Mouse (Mus musculus) stomach, embryonic 15.5 days (tissue): ENCODE measurements at regions not wholly inside any gene's neighbourhood (a gene's known extent, or its start where the extent isn't known, plus 50 kb on each side); places are given as distances from the start of the nearest gene placed in this dataset.
A peak's percentile ranks its signal among the peaks of the same experiment; 100 is the strongest.
"Not testable (repeated sequence)": the region's sequence is repeated elsewhere in the genome, so short reads cannot be mapped to it uniquely, and the experiment has no call there.

Source experiments
- ATAC-seq: fragments of 200-750 bp; cut with Nextera tagmentation; 2 replicates; pipeline ENCODE4 v1.8.0; 2017; ENCODE audit warnings: low read depth, moderate number of reproducible peaks, moderate TSS enrichment; ENCODE audit not compliant: insufficient read depth, low FRiP score
- H3K27ac ChIP-seq: fragments of 300-500 bp; sonication (generic); 2 replicates; pipeline ENCODE4 v1.5.1; 2015; ENCODE audit warnings: mild to moderate bottlenecking, inconsistent platforms
- H3K27me3 ChIP-seq: fragments of 300-500 bp; sonication (generic); replicated peaks from 2 replicates; pipeline ENCODE4 v1.6.1; 2015; ENCODE audit warnings: inconsistent platforms
- H3K36me3 ChIP-seq: fragments of 300-500 bp; sonication (generic); 2 replicates; pipeline ENCODE4 v1.6.1; 2015; ENCODE audit warnings: inconsistent platforms
- H3K4me1 ChIP-seq: fragments of 300-500 bp; sonication (generic); 2 replicates; pipeline ENCODE4 v1.6.1; 2015; ENCODE audit warnings: inconsistent platforms
- H3K4me2 ChIP-seq: fragments of 300-500 bp; sonication (generic); 2 replicates; pipeline ENCODE4 v1.6.1; 2015; ENCODE audit warnings: mild to moderate bottlenecking, inconsistent platforms
- H3K4me3 ChIP-seq: fragments of 300-500 bp; sonication (generic); replicated peaks from 2 replicates; pipeline ENCODE4 v1.5.1; 2015; ENCODE audit warnings: inconsistent platforms
- H3K9ac ChIP-seq: fragments of 300-500 bp; sonication (generic); 2 replicates; pipeline ENCODE4 v1.6.1; 2015; ENCODE audit warnings: inconsistent platforms
- H3K9me3 ChIP-seq: fragments of 300-500 bp; sonication (generic); 2 replicates; pipeline ENCODE4 v1.6.1; 2016; ENCODE audit warnings: inconsistent platforms
- WGBS: fragments of 180-500 bp; shearing (Covaris S2); methylation state at CpG from one replicate; pipeline ENCODE4 v1.1.7; 2015; 5-methylcytosine and 5-hydroxymethylcytosine counted together

GRCm38 (mm10) chr17:55036142-55036541, 409.0 kb upstream of the St6gal2 start:
- Histone ChIP-seq H3K27me3 (no peaks in the 10 kb centered on the region), H3K9ac (no peak overlapping the region), H3K4me2 (no peak overlapping the region), H3K36me3 (no peaks in the 10 kb centered on the region), H3K4me1 (no peaks in the 10 kb centered on the region), H3K9me3 (no peaks in the 10 kb centered on the region), H3K4me3 (no peak overlapping the region), H3K27ac (no peak overlapping the region)
- ATAC-seq, result no peak

- ATAC-seq, result not testable (repeated sequence)
These were observed 405.0 kb upstream of the St6gal2 start for GRCm38 (mm10) chr17:55040216-55040615.

GRCm38 (mm10) chr17:55068420-55068819, 376.8 kb upstream of the St6gal2 start:
- no peaks in the 10 kb centered on the region for H3K36me3 ChIP-seq
- H3K4me2 ChIP-seq, result no peak overlapping the region
- ATAC-seq, result no peak
- 80% methylated on average over 3 of the region's 3 CpGs for WGBS
- no peaks in the 10 kb centered on the region for H3K4me1 ChIP-seq
- H3K9me3 ChIP-seq, result no peaks in the 10 kb centered on the region
- H3K27ac ChIP-seq, result no peak overlapping the region
- no peak overlapping the region for H3K9ac ChIP-seq
- no peaks in the 10 kb centered on the region for H3K27me3 ChIP-seq
- no peak overlapping the region for H3K4me3 ChIP-seq

More at GRCm38 (mm10) chr17:55040216-55040615, 405.0 kb upstream of the St6gal2 start:
- not testable (repeated sequence) for H3K27me3 ChIP-seq, H3K9me3 ChIP-seq, H3K27ac ChIP-seq, H3K9ac ChIP-seq, H3K36me3 ChIP-seq, H3K4me3 ChIP-seq, H3K4me1 ChIP-seq, H3K4me2 ChIP-seq
- 63% methylated on average over 1 of the region's 1 CpGs for WGBS

- no peak overlapping the region for H3K27ac ChIP-seq
- H3K36me3 ChIP-seq, result no peaks in the 10 kb centered on the region
- H3K4me1 ChIP-seq, result no peaks in the 10 kb centered on the region
- no peaks in the 10 kb centered on the region; the same call in 1 of the 2 replicates for H3K9me3 ChIP-seq
- H3K4me3 ChIP-seq, result no peak overlapping the region
- H3K9ac ChIP-seq, result no peak overlapping the region
- H3K27me3 ChIP-seq, result no peaks in the 10 kb centered on the region
- ATAC-seq, result no peak
- 79% methylated on average over 6 of the region's 6 CpGs for WGBS
- no peak overlapping the region for H3K4me2 ChIP-seq
These were observed 361.7 kb upstream of the St6gal2 start for GRCm38 (mm10) chr17:55083357-55084099.

GRCm38 (mm10) chr17:55090661-55091252, 354.4 kb upstream of the St6gal2 start:
- Histone ChIP-seq H3K27ac (no peak overlapping the region), H3K4me2 (no peak overlapping the region), H3K9ac (no peak overlapping the region), H3K36me3 (no peaks in the 10 kb centered on the region), H3K4me1 (no peaks in the 10 kb centered on the region), H3K27me3 (no peaks in the 10 kb centered on the region), H3K9me3 (no peaks in the 10 kb centered on the region), H3K4me3 (no peak overlapping the region)
- 35% methylated on average over 2 of the region's 2 CpGs for WGBS
- peak; percentile 43; the same call in 1 of the 2 replicates for ATAC-seq

- 66% methylated on average over 2 of the region's 2 CpGs for WGBS
- H3K9ac ChIP-seq, result no peak overlapping the region
- H3K4me2 ChIP-seq, result no peak overlapping the region
- H3K36me3 ChIP-seq, result no peaks in the 10 kb centered on the region
- H3K9me3 ChIP-seq, result no peaks in the 10 kb centered on the region
- H3K4me1 ChIP-seq, result no peaks in the 10 kb centered on the region
- no peak overlapping the region for H3K27ac ChIP-seq
- no peak for ATAC-seq
- H3K27me3 ChIP-seq, result no peaks in the 10 kb centered on the region
- no peak overlapping the region for H3K4me3 ChIP-seq
These were observed 341.7 kb upstream of the St6gal2 start for GRCm38 (mm10) chr17:55103470-55103869.

GRCm38 (mm10) chr17:55124846-55125245, 320.3 kb upstream of the St6gal2 start:
- Histone ChIP-seq H3K9me3 (no peaks in the 10 kb centered on the region), H3K4me2 (no peak overlapping the region), H3K36me3 (no peaks in the 10 kb centered on the region), H3K27me3 (no peaks in the 10 kb centered on the region), H3K4me3 (no peak overlapping the region), H3K4me1 (no peaks in the 10 kb centered on the region), H3K27ac (no peak overlapping the region), H3K9ac (no peak overlapping the region)
- no peak for ATAC-seq
- WGBS, result 62% methylated on average over 1 of the region's 1 CpGs

GRCm38 (mm10) chr17:55130100-55130499, 315.1 kb upstream of the St6gal2 start:
- H3K4me1 ChIP-seq, H3K9me3 ChIP-seq, H3K4me2 ChIP-seq, ATAC-seq, H3K9ac ChIP-seq, H3K27me3 ChIP-seq, H3K4me3 ChIP-seq, H3K36me3 ChIP-seq, H3K27ac ChIP-seq: not testable (repeated sequence)
- 72% methylated on average over 5 of the region's 5 CpGs for WGBS
